Mouse (Mus musculus): ENCODE measurements around the gene Phox2b.

DNA sequence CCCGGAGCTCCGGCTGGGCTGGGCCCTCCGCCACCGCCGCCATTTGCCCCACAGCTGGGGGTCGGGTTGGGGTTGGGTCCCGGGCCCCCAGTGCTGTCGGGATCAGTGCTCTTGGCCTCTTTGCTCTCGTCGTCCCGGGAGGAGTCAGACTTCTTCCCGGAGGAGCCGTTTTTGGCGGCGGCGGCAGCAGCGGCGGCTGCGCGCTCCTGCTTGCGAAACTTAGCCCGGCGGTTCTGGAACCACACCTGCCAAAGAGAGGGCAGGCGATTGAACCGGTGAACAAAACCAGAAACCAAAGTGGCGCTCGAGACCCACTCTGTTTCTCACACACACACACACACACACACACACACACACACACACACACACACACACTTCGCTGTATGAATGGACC, 2.7 kb downstream of the Phox2b start:
- TF ChIP-seq CTCF (IDR thresholded peaks at IDR 0.05; ENCODE audit: low read depth) (no peak), EP300 (IDR thresholded peaks at IDR 0.05; ENCODE audit: low read depth) (no peak)
